Mouse (Mus musculus): ENCODE measurements around the gene Ccdc9.

DNA sequence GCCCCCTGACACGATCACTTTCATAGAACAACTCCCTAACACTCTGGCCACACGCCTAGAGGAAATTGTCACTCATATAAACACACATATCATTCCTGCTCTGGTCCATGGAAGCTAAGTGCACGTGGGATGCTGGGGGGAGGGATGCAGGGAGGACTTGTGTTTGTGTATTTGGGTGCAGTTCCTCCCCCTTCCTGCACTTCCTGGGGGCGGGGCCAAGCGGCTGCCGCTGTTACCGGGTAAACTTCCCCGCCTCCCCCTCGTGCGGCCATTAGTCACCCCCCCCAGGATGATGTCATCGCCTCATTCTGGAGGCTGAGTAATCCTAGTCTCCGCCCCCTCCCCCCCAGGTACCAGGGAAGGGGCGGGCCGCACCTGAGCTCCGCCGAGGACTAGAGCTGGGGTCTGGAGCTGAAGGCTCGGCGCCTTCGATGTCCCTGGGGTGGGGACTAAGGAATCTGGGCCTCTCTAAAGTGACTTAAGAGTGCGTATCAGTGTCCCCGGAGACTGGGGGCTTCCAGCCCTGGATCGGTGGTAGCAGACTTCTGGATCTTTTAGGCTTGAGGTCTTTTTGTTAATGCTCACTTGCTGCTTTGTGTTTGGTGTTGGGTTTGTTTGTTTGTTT, 10.3 kb upstream of the Ccdc9 start:
- TF ChIP-seq CTCF (IDR thresholded peaks at IDR 0.05) (peak; percentile 55), EP300 (IDR thresholded peaks at IDR 0.05) (peak; percentile 74)

All from lung, postnatal 0 days (tissue).